Mouse (Mus musculus) heart, postnatal 0 days (tissue): ENCODE data around the gene C1ra. TPM values are rescaled to one million over a fixed set of nuclear protein-coding genes. Genes with fewer than 3 reads are reported as not detected.
"Not testable (repeated sequence)": the region's sequence is repeated elsewhere in the genome, so short reads cannot be mapped to it uniquely, and the experiment has no call there.

Experiments
- ATAC-seq: fragments of 200-750 bp; cut with Nextera tagmentation; 2 replicates; pipeline ENCODE4 v1.8.0; 2017; ENCODE audit warnings: low read depth, moderate number of reproducible peaks, moderate library complexity; ENCODE audit not compliant: insufficient read depth
- DNase-seq: peaks from one replicate; pipeline ENCODE4 v3.0.0-alpha.2; 2016; ENCODE audit warnings: low spot score
- H3K27ac ChIP-seq: fragments of 300-500 bp; sonication (generic); 2 replicates; pipeline ENCODE4 v1.5.1; 2014; ENCODE audit warnings: low read depth, mild to moderate bottlenecking
- H3K27me3 ChIP-seq: fragments of 300-500 bp; sonication (generic); 2 replicates; pipeline ENCODE4 v1.6.1; 2014; ENCODE audit warnings: low read length, mixed read lengths; ENCODE audit not compliant: control insufficient read depth, insufficient read depth
- H3K36me3 ChIP-seq: fragments of 300-500 bp; sonication (generic); replicated peaks from 2 replicates; pipeline ENCODE4 v1.6.1; 2014; ENCODE audit warnings: low read length, mixed read lengths; ENCODE audit not compliant: control insufficient read depth, insufficient read depth
- H3K4me1 ChIP-seq: fragments of 300-500 bp; sonication (generic); 2 replicates; pipeline ENCODE4 v1.6.1; 2014; ENCODE audit warnings: antibody characterized with exemption; ENCODE audit not compliant: control insufficient read depth, insufficient read depth
- H3K4me2 ChIP-seq: fragments of 300-500 bp; sonication (generic); 2 replicates; pipeline ENCODE4 v1.6.1; 2014; ENCODE audit warnings: low read depth, mild to moderate bottlenecking, low read length, moderate library complexity
- H3K4me3 ChIP-seq: fragments of 300-500 bp; sonication (generic); 2 replicates; pipeline ENCODE4 v1.5.1; 2014; ENCODE audit warnings: low read depth, low read length
- H3K9ac ChIP-seq: fragments of 300-500 bp; sonication (generic); replicated peaks from 2 replicates; pipeline ENCODE4 v1.6.1; 2014; ENCODE audit warnings: low read depth, low read length, mixed read lengths
- H3K9me3 ChIP-seq: fragments of 300-500 bp; sonication (generic); replicated peaks from 2 replicates; pipeline ENCODE4 v1.6.1; 2016; ENCODE audit warnings: low read length; ENCODE audit not compliant: control insufficient read depth
- CTCF ChIP-seq: IDR thresholded peaks from 2 replicates; pipeline ENCODE4 v1.5.1; 2016; ENCODE audit warnings: antibody characterized with exemption, control low read depth, low read depth
- EP300 ChIP-seq: IDR thresholded peaks from 2 replicates; pipeline ENCODE4 v1.6.1; 2016; ENCODE audit warnings: antibody characterized with exemption, low read depth
- WGBS: fragments of 180-500 bp; shearing (Covaris S2); extraction: QIAGEN DNeasy Blood & Tissue Kit; methylation state at CpG from one replicate; pipeline ENCODE4 v1.1.7; 2014; 5-methylcytosine and 5-hydroxymethylcytosine counted together
- polyA plus RNA-seq: library from polyadenylated mRNA; unstranded; fragments of >200 nt; fragmentation: Nextera tagmentation; extraction: Ambion mirVana; gene quantifications from 2 replicates; pipeline ENCODE4 v1.2.1, GENCODE M21; 2015
- total RNA-seq: library from RNA; depleted of rRNA; stranded (reverse); fragments of >200 nt; gene quantifications from 2 replicates; pipeline ENCODE4 v1.2.3, GENCODE M21; 2014; ENCODE audit warnings: low replicate concordance

Gene C1ra
- total and polyA plus RNA-seq, 2 experiments from 2014 or later = 3.1 to 11.1 TPM

DNA sequence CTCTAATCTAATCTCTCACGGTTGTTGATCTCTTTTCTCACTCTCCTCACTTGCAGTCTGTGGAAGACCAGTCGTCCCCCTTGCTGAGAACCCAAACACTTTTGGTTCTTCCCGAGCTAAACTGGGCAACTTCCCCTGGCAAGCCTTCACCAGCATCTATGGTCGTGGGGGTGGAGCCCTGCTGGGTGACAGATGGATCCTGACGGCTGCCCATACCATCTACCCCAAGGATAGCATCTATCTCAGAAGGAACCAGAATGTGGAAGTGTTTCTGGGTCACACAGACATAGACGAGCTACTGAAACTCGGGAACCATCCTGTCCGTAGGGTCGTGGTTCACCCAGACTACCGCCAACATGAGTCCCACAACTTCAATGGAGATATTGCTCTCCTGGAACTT is 3.9 kb upstream of the C1ra start:
- no peak for ATAC-seq
- no peaks in the 10 kb centered on the region for H3K9me3 ChIP-seq
- no peaks in the 10 kb centered on the region for H3K27me3 ChIP-seq
- TF ChIP-seq EP300 (no peak), CTCF (no peak)
- no peak overlapping the region for H3K9ac ChIP-seq
- H3K4me3 ChIP-seq = no peak overlapping the region
- H3K4me2 ChIP-seq = no peak overlapping the region
- H3K36me3 ChIP-seq = no peaks in the 10 kb centered on the region
- WGBS = 53% methylated on average over 10 of the region's 10 CpGs
- no peak overlapping the region for H3K27ac ChIP-seq
- H3K4me1 ChIP-seq = no peaks in the 10 kb centered on the region
- DNase-seq = no peak

DNA sequence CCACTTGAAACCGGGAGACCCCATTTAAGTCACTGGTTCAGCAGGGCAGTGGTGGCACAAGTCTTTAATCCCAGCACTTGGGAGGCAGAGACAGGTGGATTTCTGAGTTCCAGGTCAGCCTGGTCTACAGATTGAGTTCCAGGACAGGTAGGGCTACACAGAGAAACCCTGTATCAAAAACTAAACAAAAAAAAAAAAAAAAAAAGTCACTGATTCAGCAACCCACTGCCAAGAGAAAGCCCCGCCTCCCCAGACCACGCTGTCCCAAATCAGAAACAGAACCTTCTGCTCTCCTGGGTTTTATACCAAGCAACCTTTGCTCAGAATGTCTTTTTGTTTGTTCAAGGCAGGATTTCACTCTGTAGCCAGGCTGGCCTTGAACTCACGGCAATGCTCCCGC is 3.0 kb upstream of the C1ra start:
- DNase-seq, H3K27me3 ChIP-seq, H3K4me3 ChIP-seq, H3K36me3 ChIP-seq, H3K9me3 ChIP-seq, H3K9ac ChIP-seq, ATAC-seq, H3K27ac ChIP-seq, H3K4me1 ChIP-seq, H3K4me2 ChIP-seq: not testable (repeated sequence)
- WGBS = 83% methylated on average over 4 of the region's 5 CpGs

GRCm38 (mm10) chr6:124511936-124512335 is 269 bp upstream of the C1ra start:
- Histone ChIP-seq H3K27me3 (no peaks in the 10 kb centered on the region), H3K4me2 (no peak overlapping the region), H3K4me3 (no peak overlapping the region), H3K27ac (no peak overlapping the region), H3K9me3 (no peaks in the 10 kb centered on the region), H3K9ac (no peak overlapping the region), H3K36me3 (no peaks in the 10 kb centered on the region), H3K4me1 (no peaks in the 10 kb centered on the region)
- WGBS = 55% methylated on average over 6 of the region's 6 CpGs
- no peak for ATAC-seq
- TF ChIP-seq EP300 (no peak), CTCF (no peak)
- DNase-seq = no peak

- ATAC-seq, H3K4me1 ChIP-seq, H3K9ac ChIP-seq, H3K9me3 ChIP-seq, H3K4me3 ChIP-seq, H3K27me3 ChIP-seq, DNase-seq, H3K36me3 ChIP-seq, H3K4me2 ChIP-seq, H3K27ac ChIP-seq: not testable (repeated sequence)
- WGBS = 83% methylated on average over 4 of the region's 4 CpGs
Observed at GRCm38 (mm10) chr6:124517733-124518132, 5.5 kb downstream of the C1ra start.

- H3K4me1 ChIP-seq, H3K4me3 ChIP-seq, H3K27ac ChIP-seq, H3K4me2 ChIP-seq, DNase-seq, H3K36me3 ChIP-seq, ATAC-seq, H3K27me3 ChIP-seq, H3K9me3 ChIP-seq, H3K9ac ChIP-seq: not testable (repeated sequence)
- 54% methylated on average over 7 of the region's 7 CpGs for WGBS
Observed at GRCm38 (mm10) chr6:124522082-124522481, 9.9 kb downstream of the C1ra start.

- no peaks in the 10 kb centered on the region for H3K27me3 ChIP-seq
- WGBS = 50% methylated on average over 3 of the region's 3 CpGs
- no peak overlapping the region for H3K4me3 ChIP-seq
- H3K4me1 ChIP-seq = no peaks in the 10 kb centered on the region
- no peaks in the 10 kb centered on the region for H3K9me3 ChIP-seq
- no peaks in the 10 kb centered on the region for H3K36me3 ChIP-seq
- no peak overlapping the region for H3K4me2 ChIP-seq
- DNase-seq = no peak
- no peak overlapping the region for H3K9ac ChIP-seq
- no peak for TF ChIP-seq EP300
- no peak for TF ChIP-seq CTCF
- ATAC-seq = no peak
- no peak overlapping the region for H3K27ac ChIP-seq
Observed at GRCm38 (mm10) chr6:124527881-124528280, 15.7 kb downstream of the C1ra start.
